Mouse (Mus musculus) lung, embryonic 15.5 days (tissue): ENCODE measurements at regions not wholly inside any gene's neighbourhood (a gene's known extent, or its start where the extent isn't known, plus 50 kb on each side); places are given as distances from the start of the nearest gene placed in this dataset.

Experiments used
- ATAC-seq: fragments of 200-750 bp; cut with Nextera tagmentation; 2 replicates; pipeline ENCODE4 v1.8.0; 2017; ENCODE audit warnings: moderate number of reproducible peaks, borderline replicate concordance; ENCODE audit not compliant: low FRiP score, low TSS enrichment; ENCODE audit errors: extremely low read depth
- H3K27ac ChIP-seq: fragments of 300-500 bp; sonication (generic); 2 replicates; pipeline ENCODE4 v1.5.1; 2015; ENCODE audit warnings: moderate library complexity, mild to moderate bottlenecking, inconsistent platforms
- H3K27me3 ChIP-seq: fragments of 300-500 bp; sonication (generic); 2 replicates; pipeline ENCODE4 v1.6.1; 2015; ENCODE audit warnings: inconsistent platforms
- H3K36me3 ChIP-seq: fragments of 300-500 bp; sonication (generic); 2 replicates; pipeline ENCODE4 v1.6.1; 2015; ENCODE audit warnings: inconsistent platforms
- H3K4me1 ChIP-seq: fragments of 300-500 bp; sonication (generic); 2 replicates; pipeline ENCODE4 v1.6.1; 2015; ENCODE audit warnings: inconsistent platforms
- H3K4me2 ChIP-seq: fragments of 300-500 bp; sonication (generic); 2 replicates; pipeline ENCODE4 v1.6.1; 2015; ENCODE audit warnings: inconsistent platforms, mild to moderate bottlenecking, moderate library complexity
- H3K4me3 ChIP-seq: fragments of 300-500 bp; sonication (generic); 2 replicates; pipeline ENCODE4 v1.5.1; 2015; ENCODE audit warnings: mild to moderate bottlenecking, inconsistent platforms
- H3K9ac ChIP-seq: fragments of 300-500 bp; sonication (generic); 2 replicates; pipeline ENCODE4 v1.6.1; 2015; ENCODE audit warnings: inconsistent platforms
- H3K9me3 ChIP-seq: fragments of 300-500 bp; sonication (generic); 2 replicates; pipeline ENCODE4 v1.6.1; 2016; ENCODE audit warnings: inconsistent platforms
- WGBS: fragments of 180-500 bp; shearing (Covaris S2); methylation state at CpG from one replicate; pipeline ENCODE4 v1.1.7; 2015; 5-methylcytosine and 5-hydroxymethylcytosine counted together

- H3K27ac ChIP-seq = no peak overlapping the region
- no peak for ATAC-seq
- WGBS = 10% methylated on average over 14 of the region's 14 CpGs
- H3K27me3 ChIP-seq = peaks cover 53% of the 10 kb centered on the region
- H3K9ac ChIP-seq = no peak overlapping the region
- H3K4me1 ChIP-seq = peaks cover 11% of the 10 kb centered on the region
- H3K4me2 ChIP-seq = peak overlapping the region; percentile 93
- H3K36me3 ChIP-seq = no peaks in the 10 kb centered on the region
- no peaks in the 10 kb centered on the region for H3K9me3 ChIP-seq
- H3K4me3 ChIP-seq = no peak overlapping the region
Observed at GRCm38 (mm10) chr1:34749161-34750040, 93.5 kb downstream of the Fam168b start.

GRCm38 (mm10) chr1:34750061-34751054 lies 92.5 kb downstream of the Fam168b start:
- peak overlapping the region; percentile 93 for H3K4me2 ChIP-seq
- H3K27ac ChIP-seq = no peak overlapping the region
- under 1% methylated on average over 97 of the region's 108 CpGs for WGBS
- H3K4me3 ChIP-seq = peak overlapping the region; percentile 60
- peak; percentile 41; the same call in 1 of the 2 replicates for ATAC-seq
- H3K9me3 ChIP-seq = no peaks in the 10 kb centered on the region
- H3K36me3 ChIP-seq = no peaks in the 10 kb centered on the region
- peak overlapping the region; percentile 49 for H3K9ac ChIP-seq
- peaks cover 53% of the 10 kb centered on the region for H3K27me3 ChIP-seq
- peaks cover 11% of the 10 kb centered on the region for H3K4me1 ChIP-seq

GRCm38 (mm10) chr1:34751128-34751527 lies 91.7 kb downstream of the Fam168b start:
- peaks cover 53% of the 10 kb centered on the region for H3K27me3 ChIP-seq
- H3K27ac ChIP-seq = no peak overlapping the region
- no peaks in the 10 kb centered on the region for H3K9me3 ChIP-seq
- peaks cover 11% of the 10 kb centered on the region for H3K4me1 ChIP-seq
- H3K4me2 ChIP-seq = peak overlapping the region; percentile 93
- WGBS = 2% methylated on average over 5 of the region's 6 CpGs
- no peaks in the 10 kb centered on the region for H3K36me3 ChIP-seq
- no peak overlapping the region for H3K9ac ChIP-seq
- ATAC-seq = no peak
- H3K4me3 ChIP-seq = peak overlapping the region; percentile 60

DNA sequence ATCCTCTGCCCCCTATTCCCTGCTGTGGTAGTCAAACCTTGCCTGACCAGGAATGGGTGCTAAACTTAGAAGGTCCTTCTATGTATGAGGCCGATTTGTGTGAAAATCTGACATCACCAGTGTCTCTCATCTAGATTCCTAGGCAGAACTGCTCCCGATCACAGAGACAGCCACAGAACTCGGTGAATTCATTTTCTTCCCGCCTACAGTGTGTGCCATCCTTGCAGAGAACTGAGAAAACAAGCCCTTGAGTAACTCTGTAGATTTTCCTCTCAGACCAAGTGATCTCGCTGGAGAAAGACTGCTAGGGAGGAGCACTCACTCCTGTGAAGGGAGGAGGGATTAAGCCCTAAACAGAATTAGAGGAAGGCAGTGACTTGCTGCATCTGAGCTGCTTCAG lies 89.3 kb downstream of the Fam168b start:
- peaks cover 45% of the 10 kb centered on the region for H3K27me3 ChIP-seq
- H3K9me3 ChIP-seq = no peaks in the 10 kb centered on the region
- H3K4me2 ChIP-seq = no peak overlapping the region
- 45% methylated on average over 5 of the region's 5 CpGs for WGBS
- H3K4me1 ChIP-seq = peaks cover 11% of the 10 kb centered on the region
- no peak overlapping the region for H3K4me3 ChIP-seq
- no peak for ATAC-seq
- no peak overlapping the region for H3K9ac ChIP-seq
- H3K27ac ChIP-seq = no peak overlapping the region
- H3K36me3 ChIP-seq = no peaks in the 10 kb centered on the region

GRCm38 (mm10) chr1:34760547-34760946 lies 82.3 kb downstream of the Fam168b start:
- no peak overlapping the region for H3K27ac ChIP-seq
- no peaks in the 10 kb centered on the region for H3K27me3 ChIP-seq
- no peaks in the 10 kb centered on the region for H3K9me3 ChIP-seq
- no peak overlapping the region for H3K4me3 ChIP-seq
- 28% methylated on average over 4 of the region's 4 CpGs for WGBS
- no peak overlapping the region for H3K4me2 ChIP-seq
- no peaks in the 10 kb centered on the region for H3K36me3 ChIP-seq
- H3K9ac ChIP-seq = no peak overlapping the region
- ATAC-seq = no peak
- H3K4me1 ChIP-seq = no peaks in the 10 kb centered on the region

- Histone ChIP-seq H3K9me3 (no peaks in the 10 kb centered on the region), H3K9ac (no peak overlapping the region), H3K27me3 (no peaks in the 10 kb centered on the region), H3K4me2 (no peak overlapping the region), H3K4me3 (no peak overlapping the region), H3K4me1 (no peaks in the 10 kb centered on the region), H3K36me3 (no peaks in the 10 kb centered on the region), H3K27ac (no peak overlapping the region)
- ATAC-seq = no peak
Observed at GRCm38 (mm10) chr1:34761436-34761835, 81.4 kb downstream of the Fam168b start.

DNA sequence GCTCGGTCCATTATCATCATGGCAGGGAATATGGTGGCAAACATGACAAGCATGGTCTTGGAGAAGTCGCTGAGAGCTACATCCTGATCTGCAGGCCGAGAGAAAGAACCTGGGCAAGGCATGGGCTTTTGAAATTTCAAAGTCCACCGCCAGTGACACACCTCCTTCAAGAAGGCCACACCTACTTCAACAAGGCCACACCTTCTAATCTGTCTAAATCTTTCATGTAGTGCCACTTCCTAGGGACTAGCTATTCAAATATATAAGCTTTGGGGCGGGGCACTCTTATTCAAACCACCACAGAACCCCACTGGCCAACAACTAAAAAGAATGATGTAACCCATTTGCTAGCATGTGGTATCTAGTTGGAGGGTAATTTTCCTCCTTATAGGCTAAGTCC lies 81.0 kb downstream of the Fam168b start:
- no peak overlapping the region for H3K27ac ChIP-seq
- H3K9me3 ChIP-seq = no peaks in the 10 kb centered on the region
- H3K9ac ChIP-seq = no peak overlapping the region
- H3K4me1 ChIP-seq = no peaks in the 10 kb centered on the region
- H3K4me2 ChIP-seq = no peak overlapping the region
- ATAC-seq = no peak
- no peaks in the 10 kb centered on the region for H3K27me3 ChIP-seq
- H3K36me3 ChIP-seq = no peaks in the 10 kb centered on the region
- WGBS = 87% methylated on average over 5 of the region's 5 CpGs
- H3K4me3 ChIP-seq = no peak overlapping the region
